Mouse (Mus musculus): ENCODE measurements around the gene Hpse2. TPM values are rescaled to one million over a fixed set of nuclear protein-coding genes. Genes with fewer than 3 reads are reported as not detected.
"Not testable (repeated sequence)": the region's sequence is repeated elsewhere in the genome, so short reads cannot be mapped to it uniquely, and the experiment has no call there.

The Hpse2 gene
- polyA plus RNA-seq, 1 experiment from 2014 or later: 0.24 TPM

GRCm38 (mm10) chr19:43386041-43386952 lies 1.9 kb downstream of the Hpse2 start:
- no peak for ATAC-seq
- no peaks in the 10 kb centered on the region for H3K9me3 ChIP-seq (replicated peaks; ENCODE audit: control insufficient read depth, low read length, poor library complexity, severe bottlenecking)
- no peaks in the 10 kb centered on the region for H3K36me3 ChIP-seq (ENCODE audit: control insufficient read depth, insufficient read depth, low read length)
- peak overlapping the region; percentile 32; the same call in 1 of the 2 replicates for H3K9ac ChIP-seq (ENCODE audit: low read depth, low read length)
- H3K27ac ChIP-seq (ENCODE audit: low read length): no peak overlapping the region
- H3K4me2 ChIP-seq (ENCODE audit: low read length): peak overlapping the region; percentile 64
- H3K4me3 ChIP-seq (ENCODE audit: low read depth, low read length): peak overlapping the region; percentile 35
- H3K27me3 ChIP-seq (ENCODE audit: control insufficient read depth, insufficient read depth, low read depth, low read length): peaks cover 28% of the 10 kb centered on the region
- WGBS: under 1% methylated on average over 48 of the region's 48 CpGs
- peaks cover 18% of the 10 kb centered on the region for H3K4me1 ChIP-seq (ENCODE audit: control insufficient read depth, insufficient read depth, low read length)

GRCm38 (mm10) chr19:43385451-43385850 lies 2.7 kb downstream of the Hpse2 start:
- H3K9me3 ChIP-seq (replicated peaks; ENCODE audit: control insufficient read depth, low read length, poor library complexity, severe bottlenecking): no peaks in the 10 kb centered on the region
- no peak overlapping the region; the same call in 1 of the 2 replicates for H3K4me2 ChIP-seq (ENCODE audit: low read length)
- no peak for ATAC-seq
- 1% methylated on average over 13 of the region's 13 CpGs for WGBS
- peaks cover 28% of the 10 kb centered on the region for H3K27me3 ChIP-seq (ENCODE audit: control insufficient read depth, insufficient read depth, low read depth, low read length)
- peak overlapping the region; percentile 18; the same call in 1 of the 2 replicates for H3K4me3 ChIP-seq (ENCODE audit: low read depth, low read length)
- H3K36me3 ChIP-seq (ENCODE audit: control insufficient read depth, insufficient read depth, low read length): no peaks in the 10 kb centered on the region
- H3K9ac ChIP-seq (ENCODE audit: low read depth, low read length): no peak overlapping the region
- peaks cover 18% of the 10 kb centered on the region for H3K4me1 ChIP-seq (ENCODE audit: control insufficient read depth, insufficient read depth, low read length)
- H3K27ac ChIP-seq (ENCODE audit: low read length): no peak overlapping the region

GRCm38 (mm10) chr19:43384978-43385431 lies 3.1 kb downstream of the Hpse2 start:
- no peaks in the 10 kb centered on the region for H3K36me3 ChIP-seq (ENCODE audit: control insufficient read depth, insufficient read depth, low read length)
- no peak overlapping the region for H3K27ac ChIP-seq (ENCODE audit: low read length)
- H3K4me2 ChIP-seq (ENCODE audit: low read length): peak overlapping the region; percentile 41
- no peak overlapping the region for H3K9ac ChIP-seq (ENCODE audit: low read depth, low read length)
- WGBS: under 1% methylated on average over 25 of the region's 25 CpGs
- H3K9me3 ChIP-seq (replicated peaks; ENCODE audit: control insufficient read depth, low read length, poor library complexity, severe bottlenecking): no peaks in the 10 kb centered on the region
- peaks cover 28% of the 10 kb centered on the region for H3K27me3 ChIP-seq (ENCODE audit: control insufficient read depth, insufficient read depth, low read depth, low read length)
- H3K4me1 ChIP-seq (ENCODE audit: control insufficient read depth, insufficient read depth, low read length): peaks cover 18% of the 10 kb centered on the region
- no peak for ATAC-seq
- peak overlapping the region; percentile 18 for H3K4me3 ChIP-seq (ENCODE audit: low read depth, low read length)

- Histone ChIP-seq H3K27me3 (ENCODE audit: control insufficient read depth, insufficient read depth, low read depth, low read length) (peaks cover 24% of the 10 kb centered on the region), H3K9me3 (replicated peaks; ENCODE audit: control insufficient read depth, low read length, poor library complexity, severe bottlenecking) (no peaks in the 10 kb centered on the region), H3K9ac (ENCODE audit: low read depth, low read length) (no peak overlapping the region), H3K4me2 (ENCODE audit: low read length) (peak overlapping the region; percentile 41), H3K27ac (ENCODE audit: low read length) (no peak overlapping the region), H3K4me3 (ENCODE audit: low read depth, low read length) (peak overlapping the region; percentile 18), H3K4me1 (ENCODE audit: control insufficient read depth, insufficient read depth, low read length) (peaks cover 18% of the 10 kb centered on the region), H3K36me3 (ENCODE audit: control insufficient read depth, insufficient read depth, low read length) (no peaks in the 10 kb centered on the region)
- WGBS: 2% methylated on average over 19 of the region's 19 CpGs
- no peak for ATAC-seq
Measured at GRCm38 (mm10) chr19:43384346-43384977, 3.7 kb downstream of the Hpse2 start.

- H3K9me3 ChIP-seq (replicated peaks; ENCODE audit: control insufficient read depth, low read length, poor library complexity, severe bottlenecking): no peaks in the 10 kb centered on the region
- no peaks in the 10 kb centered on the region for H3K36me3 ChIP-seq (ENCODE audit: control insufficient read depth, insufficient read depth, low read length)
- H3K4me2 ChIP-seq (ENCODE audit: low read length): no peak overlapping the region
- no peaks in the 10 kb centered on the region for H3K4me1 ChIP-seq (ENCODE audit: control insufficient read depth, insufficient read depth, low read length)
- H3K4me3 ChIP-seq (ENCODE audit: low read depth, low read length): no peak overlapping the region
- no peak overlapping the region for H3K27ac ChIP-seq (ENCODE audit: low read length)
- H3K9ac ChIP-seq (ENCODE audit: low read depth, low read length): no peak overlapping the region
- H3K27me3 ChIP-seq (ENCODE audit: control insufficient read depth, insufficient read depth, low read depth, low read length): no peaks in the 10 kb centered on the region
- WGBS: 91% methylated on average over 3 of the region's 3 CpGs
- ATAC-seq: no peak
Measured at GRCm38 (mm10) chr19:43358830-43359229, 29.3 kb downstream of the Hpse2 start.

- H3K27ac ChIP-seq (ENCODE audit: low read length): no peak overlapping the region
- no peak overlapping the region for H3K4me2 ChIP-seq (ENCODE audit: low read length)
- H3K27me3 ChIP-seq (ENCODE audit: control insufficient read depth, insufficient read depth, low read depth, low read length): no peaks in the 10 kb centered on the region
- no peak for ATAC-seq
- H3K4me1 ChIP-seq (ENCODE audit: control insufficient read depth, insufficient read depth, low read length): no peaks in the 10 kb centered on the region
- H3K9me3 ChIP-seq (replicated peaks; ENCODE audit: control insufficient read depth, low read length, poor library complexity, severe bottlenecking): peaks cover 4% of the 10 kb centered on the region; the same call in 1 of the 2 replicates
- H3K4me3 ChIP-seq (ENCODE audit: low read depth, low read length): no peak overlapping the region
- no peaks in the 10 kb centered on the region; the same call in 1 of the 2 replicates for H3K36me3 ChIP-seq (ENCODE audit: control insufficient read depth, insufficient read depth, low read length)
- H3K9ac ChIP-seq (ENCODE audit: low read depth, low read length): no peak overlapping the region
Measured at GRCm38 (mm10) chr19:43311125-43311524, 77.0 kb downstream of the Hpse2 start.

GRCm38 (mm10) chr19:43306756-43307155 lies 81.4 kb downstream of the Hpse2 start:
- Histone ChIP-seq H3K4me3 (ENCODE audit: low read depth, low read length) (no peak overlapping the region), H3K9me3 (replicated peaks; ENCODE audit: control insufficient read depth, low read length, poor library complexity, severe bottlenecking) (peaks cover 6% of the 10 kb centered on the region; the same call in 1 of the 2 replicates), H3K36me3 (ENCODE audit: control insufficient read depth, insufficient read depth, low read length) (no peaks in the 10 kb centered on the region; the same call in 1 of the 2 replicates), H3K4me2 (ENCODE audit: low read length) (no peak overlapping the region), H3K4me1 (ENCODE audit: control insufficient read depth, insufficient read depth, low read length) (no peaks in the 10 kb centered on the region), H3K27ac (ENCODE audit: low read length) (no peak overlapping the region), H3K27me3 (ENCODE audit: control insufficient read depth, insufficient read depth, low read depth, low read length) (no peaks in the 10 kb centered on the region), H3K9ac (ENCODE audit: low read depth, low read length) (no peak overlapping the region)
- ATAC-seq: no peak

GRCm38 (mm10) chr19:43281336-43281735 lies 106.8 kb downstream of the Hpse2 start:
- WGBS: 97% methylated on average over 1 of the region's 1 CpGs
- not testable (repeated sequence) for H3K9ac ChIP-seq (ENCODE audit: low read depth, low read length); H3K4me3 ChIP-seq (ENCODE audit: low read depth, low read length); ATAC-seq; H3K4me2 ChIP-seq (ENCODE audit: low read length); H3K9me3 ChIP-seq (replicated peaks; ENCODE audit: control insufficient read depth, low read length, poor library complexity, severe bottlenecking); H3K36me3 ChIP-seq (ENCODE audit: control insufficient read depth, insufficient read depth, low read length); H3K4me1 ChIP-seq (ENCODE audit: control insufficient read depth, insufficient read depth, low read length); H3K27me3 ChIP-seq (ENCODE audit: control insufficient read depth, insufficient read depth, low read depth, low read length); H3K27ac ChIP-seq (ENCODE audit: low read length)

- Histone ChIP-seq H3K27me3 (ENCODE audit: control insufficient read depth, insufficient read depth, low read depth, low read length) (no peaks in the 10 kb centered on the region), H3K9ac (ENCODE audit: low read depth, low read length) (no peak overlapping the region), H3K27ac (ENCODE audit: low read length) (no peak overlapping the region), H3K4me3 (ENCODE audit: low read depth, low read length) (no peak overlapping the region), H3K36me3 (ENCODE audit: control insufficient read depth, insufficient read depth, low read length) (no peaks in the 10 kb centered on the region), H3K4me2 (ENCODE audit: low read length) (no peak overlapping the region), H3K4me1 (ENCODE audit: control insufficient read depth, insufficient read depth, low read length) (no peaks in the 10 kb centered on the region), H3K9me3 (replicated peaks; ENCODE audit: control insufficient read depth, low read length, poor library complexity, severe bottlenecking) (no peaks in the 10 kb centered on the region)
- ATAC-seq: no peak
- 89% methylated on average over 4 of the region's 4 CpGs for WGBS
Measured at GRCm38 (mm10) chr19:43243993-43244392, 144.2 kb downstream of the Hpse2 start.
